Mouse (Mus musculus): ENCODE data around the gene Barhl1. TPM values are rescaled to one million over a fixed set of nuclear protein-coding genes. Genes with fewer than 3 reads are reported as not detected.
A peak's percentile ranks its signal among the peaks of the same experiment; 100 is the strongest.

The Barhl1 gene
- polyA plus RNA-seq, 1 experiment from 2014 or later, result 13.5 TPM

DNA sequence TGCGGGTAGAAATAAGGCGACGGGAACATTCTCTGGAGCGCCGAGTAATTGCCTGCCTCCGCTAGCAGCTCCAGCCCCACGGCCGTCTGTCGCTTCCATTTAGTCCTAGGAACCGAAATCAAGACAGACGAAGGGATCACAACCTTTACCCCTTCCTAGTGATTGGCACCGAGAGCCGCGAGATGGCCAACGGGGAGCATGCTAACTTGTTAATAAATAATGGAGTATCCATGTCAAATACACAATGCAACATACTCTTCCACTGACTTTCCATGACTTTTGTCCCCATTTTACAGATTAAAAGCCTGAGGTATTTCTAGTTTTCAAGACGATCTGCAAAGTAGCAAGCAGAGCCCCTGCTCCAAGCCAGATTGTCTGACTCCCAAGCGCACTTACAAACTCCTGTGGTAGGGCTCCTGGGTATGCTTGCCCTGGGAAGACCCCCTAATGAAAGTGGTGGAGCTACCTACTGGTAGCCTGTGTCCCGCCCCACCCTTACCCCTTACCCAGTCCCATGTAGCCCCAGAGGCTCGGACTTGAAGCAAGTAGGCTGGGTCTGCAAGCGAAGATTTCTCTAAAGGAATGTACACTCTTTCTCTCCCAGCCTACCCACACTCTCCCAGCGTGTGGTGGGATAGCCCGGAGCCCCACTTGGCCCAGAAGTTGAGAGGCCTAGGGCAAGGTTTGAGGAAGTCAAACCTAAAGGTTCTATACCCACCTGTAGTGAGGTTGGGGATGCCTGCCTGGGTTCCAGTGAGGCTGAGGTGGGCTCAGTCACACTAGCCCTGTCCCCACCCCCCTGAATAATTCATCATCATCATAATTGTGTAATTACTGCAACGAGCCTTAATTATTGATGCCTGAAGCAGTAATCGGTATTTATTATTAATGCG lies 6.4 kb downstream of the Barhl1 start:
- H3K27ac ChIP-seq, result no peak overlapping the region
- H3K4me2 ChIP-seq (replicated peaks), result peak overlapping the region; percentile 58; the same call in 1 of the 2 replicates
- H3K36me3 ChIP-seq, result peaks cover 5% of the 10 kb centered on the region
- H3K27me3 ChIP-seq (replicated peaks), result peaks cover 97% of the 10 kb centered on the region
- no peaks in the 10 kb centered on the region for H3K9me3 ChIP-seq
- H3K4me1 ChIP-seq, result peaks cover 39% of the 10 kb centered on the region
- H3K4me3 ChIP-seq, result 0 out of 2 replicates have a peak overlapping the region, but pooled peaks have one; percentile 0
- H3K9ac ChIP-seq, result no peak overlapping the region
- ATAC-seq (ENCODE audit: low FRiP score, low read depth), result no peak
- 3% methylated on average over 25 of the region's 25 CpGs for WGBS

DNA sequence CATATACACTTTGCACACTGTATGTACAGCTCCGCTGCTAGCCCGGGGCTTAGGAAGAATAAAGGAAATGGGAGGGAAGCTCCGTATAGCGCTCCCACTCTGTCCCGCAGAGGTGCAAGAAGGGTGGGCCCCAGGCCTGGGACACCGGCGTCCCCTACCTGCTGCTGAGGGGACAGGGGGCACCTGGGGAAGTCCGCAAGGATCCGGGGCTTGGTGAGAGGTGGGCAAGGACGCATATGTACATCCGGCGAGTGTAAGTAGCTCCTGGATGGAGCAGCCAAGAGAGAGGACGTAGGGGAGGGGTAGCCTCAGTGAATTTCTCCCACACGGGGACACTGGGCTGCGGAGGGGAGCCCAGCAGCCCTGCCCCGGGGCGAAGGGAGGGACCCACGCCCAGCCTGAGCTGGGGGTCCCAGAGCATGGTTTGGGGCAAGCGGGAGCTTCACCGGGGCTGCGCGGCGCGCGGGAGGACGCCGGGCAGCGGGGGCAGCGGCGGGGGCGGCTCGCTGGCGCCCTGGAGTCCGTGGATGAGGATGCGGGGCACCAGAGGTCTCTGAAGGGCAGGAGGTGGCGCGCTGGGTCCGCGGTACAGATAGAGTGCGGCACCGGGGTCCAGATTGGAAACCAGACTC lies 7.2 kb downstream of the Barhl1 start:
- H3K4me2 ChIP-seq (replicated peaks), result peak overlapping the region; percentile 58
- peaks cover 90% of the 10 kb centered on the region for H3K27me3 ChIP-seq (replicated peaks)
- no peak for ATAC-seq (ENCODE audit: low FRiP score, low read depth)
- H3K9me3 ChIP-seq, result no peaks in the 10 kb centered on the region
- peak overlapping the region; percentile 13; the same call in 1 of the 2 replicates for H3K4me3 ChIP-seq
- peaks cover 39% of the 10 kb centered on the region for H3K4me1 ChIP-seq
- H3K9ac ChIP-seq, result no peak overlapping the region
- WGBS, result under 1% methylated on average over 41 of the region's 41 CpGs
- H3K36me3 ChIP-seq, result peaks cover 10% of the 10 kb centered on the region
- H3K27ac ChIP-seq, result 0 out of 2 replicates have a peak overlapping the region, but pooled peaks have one; percentile 22

DNA sequence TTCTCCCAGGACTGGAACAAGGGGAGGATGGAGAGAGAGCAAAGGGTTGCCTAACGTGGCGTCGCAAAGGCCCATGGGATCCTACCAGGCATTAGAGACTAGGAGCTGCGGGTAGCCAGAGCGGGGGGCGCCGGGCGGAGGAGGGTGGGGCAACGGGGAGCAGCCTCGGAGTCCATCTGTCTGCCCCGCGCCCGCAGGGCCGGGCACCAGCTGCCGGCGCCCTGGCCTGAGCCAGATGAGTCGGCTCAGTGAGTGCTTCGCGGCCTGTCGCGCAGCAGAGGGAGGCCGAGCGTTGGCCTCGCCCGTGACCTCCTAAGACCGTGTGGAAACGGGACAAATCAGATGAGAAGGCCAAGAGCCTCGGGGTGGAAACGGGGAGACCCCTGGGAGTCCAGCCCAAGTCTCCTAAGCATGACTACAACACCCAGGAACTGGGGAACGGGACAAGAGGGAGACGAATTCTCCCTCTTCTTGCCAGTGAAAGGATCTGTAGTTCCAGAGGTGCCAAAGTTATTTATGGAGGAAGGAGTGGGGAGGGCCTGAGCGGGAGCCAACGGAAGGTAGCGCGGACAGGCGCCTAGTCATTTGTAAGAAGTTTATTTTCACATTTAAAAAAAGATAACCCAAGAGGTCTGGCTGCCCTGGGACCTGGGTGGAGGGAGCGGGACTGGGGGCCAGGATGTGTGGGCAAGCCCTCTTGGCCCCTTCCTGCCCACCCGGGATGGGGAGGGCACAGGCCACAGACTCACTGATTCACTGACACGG lies 7.9 kb downstream of the Barhl1 start:
- WGBS, result under 1% methylated on average over 39 of the region's 39 CpGs
- Histone ChIP-seq H3K4me2 (replicated peaks) (peak overlapping the region; percentile 58), H3K4me3 (peak overlapping the region; percentile 22), H3K27ac (no peak overlapping the region), H3K27me3 (replicated peaks) (peaks cover 85% of the 10 kb centered on the region), H3K9me3 (no peaks in the 10 kb centered on the region), H3K9ac (peak overlapping the region; percentile 42; the same call in 1 of the 2 replicates), H3K36me3 (peaks cover 10% of the 10 kb centered on the region), H3K4me1 (peaks cover 39% of the 10 kb centered on the region)
- peak; percentile 61 for ATAC-seq (ENCODE audit: low FRiP score, low read depth)

DNA sequence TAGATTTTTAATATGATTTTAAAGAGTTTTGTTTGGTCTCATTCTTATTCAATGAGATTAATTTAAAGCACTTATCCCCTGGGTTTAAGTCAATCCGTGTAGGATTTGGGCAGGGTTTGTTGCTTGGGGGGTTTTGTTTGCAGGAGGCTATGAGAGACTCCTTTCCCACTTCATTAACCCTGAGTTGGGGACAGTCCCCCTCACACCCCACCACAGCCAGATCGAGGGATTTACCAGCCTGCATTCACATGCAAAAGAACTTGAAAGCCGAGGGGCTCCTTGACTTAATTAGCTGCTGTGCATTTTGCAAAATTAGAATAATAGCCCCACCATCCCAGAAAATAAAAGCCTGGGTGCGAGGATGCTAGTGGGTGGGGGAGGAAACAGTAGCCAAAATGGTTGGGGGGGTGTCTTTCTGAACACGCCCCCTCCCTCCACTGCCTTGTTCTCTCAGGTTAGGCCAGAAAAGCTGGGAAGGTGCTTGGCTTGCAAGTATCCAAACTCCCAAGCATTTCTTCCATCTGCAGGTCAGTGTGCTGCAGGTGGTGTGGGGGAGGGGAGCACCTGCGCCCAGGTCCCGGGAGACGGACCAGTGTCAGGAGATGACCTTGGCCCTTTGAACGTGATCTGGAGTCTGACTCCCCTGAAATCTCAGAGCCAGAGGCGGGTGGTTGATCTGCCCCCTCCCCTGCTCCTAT lies 8.6 kb downstream of the Barhl1 start:
- Histone ChIP-seq H3K9me3 (no peaks in the 10 kb centered on the region), H3K9ac (peak overlapping the region; percentile 42; the same call in 1 of the 2 replicates), H3K27ac (no peak overlapping the region), H3K4me3 (peak overlapping the region; percentile 22), H3K36me3 (peaks cover 10% of the 10 kb centered on the region), H3K4me1 (peaks cover 39% of the 10 kb centered on the region), H3K27me3 (replicated peaks) (peaks cover 78% of the 10 kb centered on the region), H3K4me2 (replicated peaks) (peak overlapping the region; percentile 58)
- 2% methylated on average over 10 of the region's 10 CpGs for WGBS
- no peak for ATAC-seq (ENCODE audit: low FRiP score, low read depth)

DNA sequence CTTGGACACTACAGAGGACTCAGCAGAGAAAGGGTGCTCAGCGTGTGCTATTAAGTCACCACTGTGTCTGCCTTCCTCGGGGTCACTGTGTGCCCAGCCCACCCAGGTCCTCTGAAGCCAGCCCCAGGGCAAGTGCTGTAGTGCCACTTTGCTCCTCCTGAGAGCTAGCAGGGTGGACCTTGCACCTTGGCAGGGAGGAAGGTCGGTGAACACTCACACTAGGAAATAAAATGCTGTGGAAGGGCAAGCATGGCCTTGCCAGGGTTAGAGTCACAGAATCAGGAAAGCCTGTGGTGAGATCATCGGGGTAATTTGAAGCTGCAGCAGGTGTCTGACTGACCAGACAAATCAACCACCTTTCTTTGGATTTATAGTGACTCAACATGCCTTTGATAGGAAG lies 10.9 kb downstream of the Barhl1 start:
- Histone ChIP-seq H3K4me2 (replicated peaks) (no peak overlapping the region), H3K36me3 (peaks cover 15% of the 10 kb centered on the region), H3K4me1 (peaks cover 22% of the 10 kb centered on the region), H3K9ac (no peak overlapping the region), H3K27ac (no peak overlapping the region), H3K27me3 (replicated peaks) (peaks cover 62% of the 10 kb centered on the region), H3K4me3 (no peak overlapping the region), H3K9me3 (no peaks in the 10 kb centered on the region)
- 24% methylated on average over 4 of the region's 4 CpGs for WGBS
- ATAC-seq (ENCODE audit: low FRiP score, low read depth), result no peak

DNA sequence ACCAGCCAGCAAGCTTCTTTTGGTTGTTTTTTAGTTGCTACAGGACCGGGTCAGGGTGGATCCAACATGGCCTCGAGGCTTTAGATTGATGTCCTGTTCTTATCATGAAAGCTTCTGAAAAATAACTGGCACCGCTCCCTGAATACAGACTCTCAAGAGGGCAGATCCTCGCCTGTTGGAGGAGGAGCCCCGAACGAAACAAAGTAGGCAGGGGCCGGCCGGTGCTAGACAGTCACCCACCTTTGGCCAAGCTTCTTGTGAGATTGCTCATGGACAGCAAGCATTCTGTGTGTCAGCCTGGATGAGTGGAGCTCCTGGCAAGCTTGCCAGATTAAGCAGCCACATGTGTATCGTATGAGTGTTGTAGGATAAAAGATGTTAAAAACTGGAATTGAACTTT lies 11.7 kb downstream of the Barhl1 start:
- 69% methylated on average over 9 of the region's 9 CpGs for WGBS
- no peaks in the 10 kb centered on the region for H3K9me3 ChIP-seq
- peaks cover 22% of the 10 kb centered on the region for H3K4me1 ChIP-seq
- no peak overlapping the region for H3K9ac ChIP-seq
- H3K4me2 ChIP-seq (replicated peaks), result no peak overlapping the region
- H3K27me3 ChIP-seq (replicated peaks), result peaks cover 54% of the 10 kb centered on the region
- ATAC-seq (ENCODE audit: low FRiP score, low read depth), result no peak
- H3K27ac ChIP-seq, result no peak overlapping the region
- H3K4me3 ChIP-seq, result no peak overlapping the region
- H3K36me3 ChIP-seq, result peaks cover 22% of the 10 kb centered on the region

DNA sequence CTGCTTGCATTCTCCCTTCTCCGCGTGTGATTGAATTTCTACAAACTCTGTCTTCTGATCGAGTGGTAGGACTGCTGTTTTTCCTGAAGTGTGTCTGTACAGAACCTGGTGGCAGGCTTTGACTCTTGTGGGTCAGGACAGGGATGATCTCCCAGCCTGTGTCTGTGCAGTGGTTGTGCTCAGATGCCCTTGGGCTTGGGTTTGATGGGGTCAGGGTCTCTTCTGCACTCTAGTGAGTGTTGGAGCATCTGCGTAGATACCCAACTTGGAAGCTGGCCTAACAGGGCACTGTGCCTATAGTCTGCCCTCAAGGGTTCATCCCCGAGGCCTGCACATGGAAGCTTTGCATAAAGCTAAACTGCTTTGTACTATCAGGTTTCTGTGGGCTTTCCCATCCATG lies 12.6 kb downstream of the Barhl1 start:
- peaks cover 29% of the 10 kb centered on the region for H3K36me3 ChIP-seq
- WGBS, result 84% methylated on average over 5 of the region's 5 CpGs
- ATAC-seq (ENCODE audit: low FRiP score, low read depth), result no peak

DNA sequence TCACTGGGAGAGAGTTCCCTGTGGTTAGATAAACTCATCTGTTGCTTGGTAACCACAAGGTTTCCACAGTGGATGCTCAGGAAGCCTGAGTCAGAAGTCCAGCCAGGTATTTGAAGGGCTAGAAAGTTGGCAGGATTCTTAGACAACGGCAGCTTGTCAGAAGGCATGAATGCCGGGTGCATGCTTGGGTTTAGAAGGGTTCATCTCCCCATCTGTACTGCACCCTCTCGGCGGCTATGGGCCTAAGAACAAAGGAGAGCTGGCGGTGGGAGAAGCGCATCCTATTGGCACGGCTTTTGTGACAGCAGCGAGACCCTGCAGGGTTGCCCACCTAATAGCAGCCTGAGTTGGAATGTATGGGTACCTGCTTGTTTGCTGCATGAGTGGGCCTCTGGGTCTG lies 14.2 kb downstream of the Barhl1 start:
- peaks cover 29% of the 10 kb centered on the region for H3K27me3 ChIP-seq (replicated peaks)
- H3K4me3 ChIP-seq, result no peak overlapping the region
- ATAC-seq (ENCODE audit: low FRiP score, low read depth), result no peak
- H3K27ac ChIP-seq, result no peak overlapping the region
- 79% methylated on average over 8 of the region's 8 CpGs for WGBS
- no peaks in the 10 kb centered on the region for H3K4me1 ChIP-seq
- H3K9ac ChIP-seq, result no peak overlapping the region
- no peak overlapping the region for H3K4me2 ChIP-seq (replicated peaks)
- H3K9me3 ChIP-seq, result no peaks in the 10 kb centered on the region
- peaks cover 40% of the 10 kb centered on the region for H3K36me3 ChIP-seq

More for the DNA sequence above, 12.6 kb downstream of the Barhl1 start:
- Histone ChIP-seq H3K4me2 (replicated peaks) (no peak overlapping the region), H3K9me3 (no peaks in the 10 kb centered on the region), H3K4me1 (peaks cover 15% of the 10 kb centered on the region), H3K27me3 (replicated peaks) (peaks cover 45% of the 10 kb centered on the region), H3K4me3 (no peak overlapping the region), H3K9ac (no peak overlapping the region), H3K27ac (no peak overlapping the region)

DNA sequence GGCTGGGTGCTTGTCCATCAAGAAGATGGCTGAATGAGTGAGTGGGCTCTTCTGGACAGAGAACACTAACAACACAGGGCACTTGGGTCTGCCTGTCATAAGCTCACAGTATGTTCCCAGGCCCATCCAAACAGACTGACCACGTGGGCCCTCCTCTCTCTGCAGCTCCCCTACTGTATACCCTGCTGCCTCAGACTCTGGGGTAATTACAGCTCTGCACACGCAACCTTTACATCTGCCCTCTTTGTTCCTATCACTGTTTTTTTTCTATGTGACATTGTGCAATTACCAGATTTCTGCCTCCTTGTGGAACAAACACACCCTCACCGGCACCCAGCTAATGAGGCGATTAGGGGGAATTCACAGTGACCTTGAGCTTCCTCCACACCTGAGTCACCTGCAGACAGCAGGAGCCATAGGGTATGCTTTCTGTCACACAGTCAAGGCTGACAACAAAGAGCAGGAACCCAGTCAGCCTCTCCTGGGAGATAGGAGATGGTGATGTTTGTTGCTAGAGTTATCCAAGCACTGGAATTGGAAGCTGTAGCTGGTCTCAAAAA lies 19.0 kb downstream of the Barhl1 start:
- Histone ChIP-seq H3K27ac (no peak overlapping the region), H3K9ac (no peak overlapping the region), H3K4me3 (no peak overlapping the region), H3K36me3 (peaks cover 67% of the 10 kb centered on the region), H3K27me3 (replicated peaks) (peaks cover 3% of the 10 kb centered on the region), H3K9me3 (no peaks in the 10 kb centered on the region), H3K4me2 (replicated peaks) (no peak overlapping the region), H3K4me1 (no peaks in the 10 kb centered on the region)
- WGBS, result 94% methylated on average over 4 of the region's 4 CpGs
- no peak for ATAC-seq (ENCODE audit: low FRiP score, low read depth)

DNA sequence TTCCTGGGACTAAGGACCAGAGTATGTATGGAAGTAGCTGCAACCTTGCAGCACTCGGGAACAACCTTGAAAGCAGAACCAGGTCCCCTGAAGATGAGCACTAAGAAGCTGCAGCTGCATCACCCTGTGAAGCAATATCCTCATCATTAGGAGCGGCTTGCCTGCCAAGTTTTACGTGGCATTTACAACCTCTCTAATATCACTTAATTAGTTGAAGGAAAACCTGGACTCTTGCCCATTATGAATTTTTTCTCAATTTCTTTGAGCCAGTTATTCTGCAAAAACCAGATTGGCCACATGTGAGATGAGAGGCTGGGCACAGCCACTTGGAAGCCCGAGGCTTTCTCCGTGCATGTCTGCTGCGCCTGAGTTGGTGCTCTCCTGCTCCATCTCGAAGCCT lies 20.6 kb downstream of the Barhl1 start:
- ATAC-seq (ENCODE audit: low FRiP score, low read depth), result no peak
- H3K4me3 ChIP-seq, result no peak overlapping the region
- no peaks in the 10 kb centered on the region; the same call in 1 of the 2 replicates for H3K27me3 ChIP-seq (replicated peaks)
- H3K9ac ChIP-seq, result no peak overlapping the region
- no peak overlapping the region for H3K27ac ChIP-seq
- H3K9me3 ChIP-seq, result no peaks in the 10 kb centered on the region
- H3K4me2 ChIP-seq (replicated peaks), result no peak overlapping the region
- 93% methylated on average over 7 of the region's 7 CpGs for WGBS
- peaks cover 69% of the 10 kb centered on the region for H3K36me3 ChIP-seq
- H3K4me1 ChIP-seq, result no peaks in the 10 kb centered on the region

DNA sequence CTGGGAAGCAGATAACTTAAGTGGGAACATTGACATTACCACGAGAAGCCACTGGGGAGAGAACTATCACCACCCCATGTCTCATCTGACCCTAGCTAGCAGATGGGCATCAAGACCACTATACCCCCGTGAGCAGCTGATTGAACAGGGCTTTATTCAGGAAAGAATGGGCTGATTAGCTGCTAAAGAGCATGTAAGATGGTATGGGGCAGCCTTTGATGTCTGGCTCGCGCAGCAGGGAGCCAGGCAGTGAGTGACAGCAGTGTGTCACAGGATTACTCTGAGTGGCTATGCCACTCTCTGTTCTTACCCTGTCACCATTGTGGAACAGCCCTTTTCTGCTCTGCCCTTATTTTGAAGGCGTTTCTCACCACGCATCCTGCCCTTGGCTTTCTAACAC lies 22.9 kb downstream of the Barhl1 start:
- Histone ChIP-seq H3K9me3 (no peaks in the 10 kb centered on the region), H3K36me3 (peaks cover 57% of the 10 kb centered on the region), H3K4me2 (replicated peaks) (no peak overlapping the region), H3K9ac (no peak overlapping the region), H3K4me1 (no peaks in the 10 kb centered on the region), H3K27ac (no peak overlapping the region), H3K4me3 (no peak overlapping the region), H3K27me3 (replicated peaks) (no peaks in the 10 kb centered on the region)
- 40% methylated on average over 6 of the region's 6 CpGs for WGBS
- no peak for ATAC-seq (ENCODE audit: low FRiP score, low read depth)

All from neural tube, embryonic 12.5 days (tissue).